Mouse (Mus musculus): ENCODE measurements around the gene Sirt2. TPM values are rescaled to one million over a fixed set of nuclear protein-coding genes. Genes with fewer than 3 reads are reported as not detected.
A peak's percentile ranks its signal among the peaks of the same experiment; 100 is the strongest.

Sirt2 gene
- polyA plus RNA-seq, 1 experiment from 2014 or later = 68.8 TPM

GRCm38 (mm10) chr7:28770309-28770708, 3.8 kb downstream of the Sirt2 start:
- ATAC-seq (ENCODE audit: insufficient number of reproducible peaks, low FRiP score, low TSS enrichment, low read depth) = no peak
- WGBS = 90% methylated on average over 3 of the region's 3 CpGs

GRCm38 (mm10) chr7:28771867-28772266, 5.3 kb downstream of the Sirt2 start:
- no peaks in the 10 kb centered on the region for H3K9me3 ChIP-seq (ENCODE audit: control insufficient read depth, low read length)
- 96% methylated on average over 11 of the region's 11 CpGs for WGBS
- peaks cover 3% of the 10 kb centered on the region; the same call in 1 of the 2 replicates for H3K4me1 ChIP-seq (ENCODE audit: control insufficient read depth, insufficient read depth, low read length)
- H3K36me3 ChIP-seq (ENCODE audit: control insufficient read depth, insufficient read depth, low read length) = no peaks in the 10 kb centered on the region
- no peak overlapping the region for H3K4me2 ChIP-seq (ENCODE audit: low read depth, severe bottlenecking)
- H3K9ac ChIP-seq (ENCODE audit: low read length) = no peak overlapping the region
- DNase-seq (ENCODE audit: low spot score) (no peak), ATAC-seq (ENCODE audit: insufficient number of reproducible peaks, low FRiP score, low TSS enrichment, low read depth) (no peak)
- H3K27me3 ChIP-seq (ENCODE audit: control insufficient read depth, insufficient read depth, low read length) = no peaks in the 10 kb centered on the region
- no peak overlapping the region for H3K27ac ChIP-seq (replicated peaks; ENCODE audit: low read depth, low read length)
- H3K4me3 ChIP-seq (ENCODE audit: low read depth, low read length) = no peak overlapping the region

More at GRCm38 (mm10) chr7:28770309-28770708, 3.8 kb downstream of the Sirt2 start:
- H3K4me3 ChIP-seq (ENCODE audit: low read depth, low read length) = no peak overlapping the region
- H3K4me2 ChIP-seq (ENCODE audit: low read depth, severe bottlenecking) = no peak overlapping the region
- peaks cover 6% of the 10 kb centered on the region; the same call in 1 of the 2 replicates for H3K4me1 ChIP-seq (ENCODE audit: control insufficient read depth, insufficient read depth, low read length)
- H3K36me3 ChIP-seq (ENCODE audit: control insufficient read depth, insufficient read depth, low read length) = no peaks in the 10 kb centered on the region
- DNase-seq (ENCODE audit: low spot score) = no peak
- no peak overlapping the region for H3K27ac ChIP-seq (replicated peaks; ENCODE audit: low read depth, low read length)
- H3K9ac ChIP-seq (ENCODE audit: low read length) = no peak overlapping the region
- H3K9me3 ChIP-seq (ENCODE audit: control insufficient read depth, low read length) = no peaks in the 10 kb centered on the region
- no peaks in the 10 kb centered on the region for H3K27me3 ChIP-seq (ENCODE audit: control insufficient read depth, insufficient read depth, low read length)

- H3K4me1 ChIP-seq (ENCODE audit: control insufficient read depth, insufficient read depth, low read length) = no peaks in the 10 kb centered on the region
- H3K9ac ChIP-seq (ENCODE audit: low read length) = no peak overlapping the region
- no peak overlapping the region for H3K4me3 ChIP-seq (ENCODE audit: low read depth, low read length)
- no peaks in the 10 kb centered on the region for H3K36me3 ChIP-seq (ENCODE audit: control insufficient read depth, insufficient read depth, low read length)
- no peaks in the 10 kb centered on the region for H3K9me3 ChIP-seq (ENCODE audit: control insufficient read depth, low read length)
- ATAC-seq (ENCODE audit: insufficient number of reproducible peaks, low FRiP score, low TSS enrichment, low read depth) = no peak
- no peak for DNase-seq (ENCODE audit: low spot score)
- no peaks in the 10 kb centered on the region for H3K27me3 ChIP-seq (ENCODE audit: control insufficient read depth, insufficient read depth, low read length)
- no peak overlapping the region for H3K4me2 ChIP-seq (ENCODE audit: low read depth, severe bottlenecking)
- no peak overlapping the region for H3K27ac ChIP-seq (replicated peaks; ENCODE audit: low read depth, low read length)
- WGBS = 74% methylated on average over 3 of the region's 3 CpGs
Measured at GRCm38 (mm10) chr7:28773163-28773562, 6.6 kb downstream of the Sirt2 start.

- no peak for DNase-seq (ENCODE audit: low spot score)
- ATAC-seq (ENCODE audit: insufficient number of reproducible peaks, low FRiP score, low TSS enrichment, low read depth) = no peak
- Histone ChIP-seq H3K4me2 (ENCODE audit: low read depth, severe bottlenecking) (no peak overlapping the region), H3K27me3 (ENCODE audit: control insufficient read depth, insufficient read depth, low read length) (no peaks in the 10 kb centered on the region), H3K9ac (ENCODE audit: low read length) (no peak overlapping the region), H3K27ac (replicated peaks; ENCODE audit: low read depth, low read length) (no peak overlapping the region), H3K4me1 (ENCODE audit: control insufficient read depth, insufficient read depth, low read length) (no peaks in the 10 kb centered on the region), H3K9me3 (ENCODE audit: control insufficient read depth, low read length) (no peaks in the 10 kb centered on the region), H3K36me3 (ENCODE audit: control insufficient read depth, insufficient read depth, low read length) (no peaks in the 10 kb centered on the region), H3K4me3 (ENCODE audit: low read depth, low read length) (no peak overlapping the region)
- WGBS = 90% methylated on average over 12 of the region's 12 CpGs
Measured at GRCm38 (mm10) chr7:28774164-28774563, 7.6 kb downstream of the Sirt2 start.

GRCm38 (mm10) chr7:28775129-28775528, 8.6 kb downstream of the Sirt2 start:
- Histone ChIP-seq H3K9me3 (ENCODE audit: control insufficient read depth, low read length) (no peaks in the 10 kb centered on the region), H3K27ac (replicated peaks; ENCODE audit: low read depth, low read length) (no peak overlapping the region), H3K36me3 (ENCODE audit: control insufficient read depth, insufficient read depth, low read length) (no peaks in the 10 kb centered on the region), H3K9ac (ENCODE audit: low read length) (no peak overlapping the region), H3K4me1 (ENCODE audit: control insufficient read depth, insufficient read depth, low read length) (no peaks in the 10 kb centered on the region), H3K4me2 (ENCODE audit: low read depth, severe bottlenecking) (no peak overlapping the region), H3K4me3 (ENCODE audit: low read depth, low read length) (no peak overlapping the region), H3K27me3 (ENCODE audit: control insufficient read depth, insufficient read depth, low read length) (no peaks in the 10 kb centered on the region)
- no peak for ATAC-seq (ENCODE audit: insufficient number of reproducible peaks, low FRiP score, low TSS enrichment, low read depth)
- no peak for DNase-seq (ENCODE audit: low spot score)
- WGBS = 92% methylated on average over 7 of the region's 7 CpGs

GRCm38 (mm10) chr7:28778825-28779224, 12.3 kb downstream of the Sirt2 start:
- no peaks in the 10 kb centered on the region for H3K4me1 ChIP-seq (ENCODE audit: control insufficient read depth, insufficient read depth, low read length)
- DNase-seq (ENCODE audit: low spot score) (no peak), ATAC-seq (ENCODE audit: insufficient number of reproducible peaks, low FRiP score, low TSS enrichment, low read depth) (no peak)
- no peaks in the 10 kb centered on the region for H3K9me3 ChIP-seq (ENCODE audit: control insufficient read depth, low read length)
- H3K9ac ChIP-seq (ENCODE audit: low read length) = no peak overlapping the region
- no peak overlapping the region for H3K4me2 ChIP-seq (ENCODE audit: low read depth, severe bottlenecking)
- no peaks in the 10 kb centered on the region for H3K36me3 ChIP-seq (ENCODE audit: control insufficient read depth, insufficient read depth, low read length)
- no peak overlapping the region for H3K4me3 ChIP-seq (ENCODE audit: low read depth, low read length)
- no peak overlapping the region for H3K27ac ChIP-seq (replicated peaks; ENCODE audit: low read depth, low read length)
- no peaks in the 10 kb centered on the region for H3K27me3 ChIP-seq (ENCODE audit: control insufficient read depth, insufficient read depth, low read length)
- 78% methylated on average over 9 of the region's 9 CpGs for WGBS

- no peak overlapping the region for H3K4me2 ChIP-seq (ENCODE audit: low read depth, severe bottlenecking)
- DNase-seq (ENCODE audit: low spot score) (peak; percentile 94), ATAC-seq (ENCODE audit: insufficient number of reproducible peaks, low FRiP score, low TSS enrichment, low read depth) (no peak)
- H3K27ac ChIP-seq (replicated peaks; ENCODE audit: low read depth, low read length) = no peak overlapping the region
- no peak overlapping the region for H3K9ac ChIP-seq (ENCODE audit: low read length)
- no peaks in the 10 kb centered on the region for H3K4me1 ChIP-seq (ENCODE audit: control insufficient read depth, insufficient read depth, low read length)
- H3K36me3 ChIP-seq (ENCODE audit: control insufficient read depth, insufficient read depth, low read length) = no peaks in the 10 kb centered on the region; the same call in 1 of the 2 replicates
- no peak overlapping the region for H3K4me3 ChIP-seq (ENCODE audit: low read depth, low read length)
- WGBS = 50% methylated on average over 6 of the region's 6 CpGs
- H3K9me3 ChIP-seq (ENCODE audit: control insufficient read depth, low read length) = no peaks in the 10 kb centered on the region
- no peaks in the 10 kb centered on the region for H3K27me3 ChIP-seq (ENCODE audit: control insufficient read depth, insufficient read depth, low read length)
Measured at GRCm38 (mm10) chr7:28780067-28780658, 13.6 kb downstream of the Sirt2 start.

GRCm38 (mm10) chr7:28780857-28781256, 14.3 kb downstream of the Sirt2 start:
- Histone ChIP-seq H3K9me3 (ENCODE audit: control insufficient read depth, low read length) (no peaks in the 10 kb centered on the region), H3K9ac (ENCODE audit: low read length) (no peak overlapping the region), H3K4me2 (ENCODE audit: low read depth, severe bottlenecking) (no peak overlapping the region), H3K27me3 (ENCODE audit: control insufficient read depth, insufficient read depth, low read length) (no peaks in the 10 kb centered on the region), H3K36me3 (ENCODE audit: control insufficient read depth, insufficient read depth, low read length) (no peaks in the 10 kb centered on the region; the same call in none of the 2 replicates), H3K27ac (replicated peaks; ENCODE audit: low read depth, low read length) (no peak overlapping the region), H3K4me1 (ENCODE audit: control insufficient read depth, insufficient read depth, low read length) (no peaks in the 10 kb centered on the region), H3K4me3 (ENCODE audit: low read depth, low read length) (no peak overlapping the region)
- ATAC-seq (ENCODE audit: insufficient number of reproducible peaks, low FRiP score, low TSS enrichment, low read depth) (no peak), DNase-seq (ENCODE audit: low spot score) (no peak)
- 87% methylated on average over 7 of the region's 7 CpGs for WGBS

- H3K4me1 ChIP-seq (ENCODE audit: control insufficient read depth, insufficient read depth, low read length) = no peaks in the 10 kb centered on the region
- no peak overlapping the region for H3K27ac ChIP-seq (replicated peaks; ENCODE audit: low read depth, low read length)
- no peaks in the 10 kb centered on the region; the same call in none of the 2 replicates for H3K36me3 ChIP-seq (ENCODE audit: control insufficient read depth, insufficient read depth, low read length)
- ATAC-seq (ENCODE audit: insufficient number of reproducible peaks, low FRiP score, low TSS enrichment, low read depth) (no peak), DNase-seq (ENCODE audit: low spot score) (no peak)
- H3K4me3 ChIP-seq (ENCODE audit: low read depth, low read length) = no peak overlapping the region
- 88% methylated on average over 8 of the region's 8 CpGs for WGBS
- no peak overlapping the region for H3K9ac ChIP-seq (ENCODE audit: low read length)
- no peaks in the 10 kb centered on the region for H3K27me3 ChIP-seq (ENCODE audit: control insufficient read depth, insufficient read depth, low read length)
- H3K4me2 ChIP-seq (ENCODE audit: low read depth, severe bottlenecking) = no peak overlapping the region
- H3K9me3 ChIP-seq (ENCODE audit: control insufficient read depth, low read length) = no peaks in the 10 kb centered on the region
Measured at GRCm38 (mm10) chr7:28781261-28781663, 14.7 kb downstream of the Sirt2 start.

Measured in limb, embryonic 11.5 days (tissue).